Mouse (Mus musculus) common myeloid progenitor, adult 5-6 weeks (primary cell): ENCODE measurements around the gene Git1. TPM values are rescaled to one million over a fixed set of nuclear protein-coding genes. Genes with fewer than 3 reads are reported as not detected.

Source experiments
- ATAC-seq: replicated peaks from 2 replicates; pipeline ENCODE4 v1.8.0; 2016; ENCODE audit warnings: low read depth, mild to moderate bottlenecking, moderate TSS enrichment, inconsistent platforms; ENCODE audit not compliant: poor library complexity, severe bottlenecking
- total RNA-seq: library from RNA; stranded (forward); fragments of 200-1000, 187-1606 nt; gene quantifications from 2 replicates; pipeline ENCODE4 v1.2.3, GENCODE M21; 2017

Gene Git1
- total RNA-seq, 1 experiment from 2014 or later, result 24.1 TPM

DNA sequence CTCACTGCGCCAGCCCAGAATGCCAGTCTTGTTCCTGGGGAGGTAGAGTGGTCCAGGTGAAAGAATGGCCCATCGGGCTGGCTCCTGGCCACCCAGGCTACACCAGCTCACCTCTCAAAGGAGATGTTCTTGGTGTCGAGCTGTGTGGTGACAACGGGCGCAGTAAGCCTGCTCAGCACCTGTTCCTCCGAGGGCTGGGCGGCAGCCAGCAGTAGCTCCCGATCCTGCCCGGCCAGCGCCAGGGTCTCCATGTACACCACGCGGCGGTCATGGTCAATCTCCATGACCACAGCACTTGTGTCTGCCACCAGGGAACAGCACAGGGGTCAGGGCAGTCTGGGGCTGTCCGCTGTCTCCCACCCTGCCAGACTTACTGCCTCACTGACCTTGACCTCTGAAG, 17.1 kb upstream of the Git1 start:
- ATAC-seq, result no peak

DNA sequence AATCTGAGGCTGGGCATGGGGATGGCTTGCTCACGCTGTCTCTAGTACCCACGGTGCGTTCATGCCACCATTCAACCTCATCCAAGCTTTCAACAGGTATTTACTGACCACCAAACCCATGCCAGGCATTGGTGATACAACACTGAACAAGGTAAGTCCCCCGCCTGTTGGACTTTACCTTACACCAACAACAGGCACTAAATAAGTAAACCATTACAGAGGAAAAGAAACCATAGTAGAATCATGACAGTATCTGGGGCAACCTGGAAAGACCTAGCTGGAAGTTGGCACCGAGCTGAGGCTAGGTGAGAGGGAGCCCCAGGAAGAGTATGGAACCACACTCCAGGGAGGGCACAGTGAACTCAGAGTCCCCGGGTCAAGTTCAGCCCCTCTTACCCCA, 16.5 kb upstream of the Git1 start:
- ATAC-seq, result no peak

DNA sequence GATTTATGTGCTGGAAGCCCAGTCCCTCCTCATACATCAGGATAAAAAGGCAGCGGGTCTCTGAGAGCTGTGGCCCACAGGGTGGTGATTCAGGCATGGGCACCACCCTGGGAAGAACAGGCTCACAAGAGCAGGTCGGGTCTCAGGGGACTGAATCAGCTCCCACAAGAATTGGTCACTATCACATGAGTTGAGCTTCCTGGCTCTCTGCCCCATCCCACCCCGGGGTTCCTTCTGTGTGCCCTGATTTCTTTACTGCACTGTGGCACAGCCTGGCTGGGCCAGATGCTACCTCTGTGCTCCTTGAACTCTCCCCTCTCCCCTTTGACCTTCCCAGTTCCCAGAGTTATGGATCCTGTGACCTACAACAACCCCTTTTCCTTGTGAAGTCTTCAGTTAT, 10.3 kb upstream of the Git1 start:
- no peak for ATAC-seq

DNA sequence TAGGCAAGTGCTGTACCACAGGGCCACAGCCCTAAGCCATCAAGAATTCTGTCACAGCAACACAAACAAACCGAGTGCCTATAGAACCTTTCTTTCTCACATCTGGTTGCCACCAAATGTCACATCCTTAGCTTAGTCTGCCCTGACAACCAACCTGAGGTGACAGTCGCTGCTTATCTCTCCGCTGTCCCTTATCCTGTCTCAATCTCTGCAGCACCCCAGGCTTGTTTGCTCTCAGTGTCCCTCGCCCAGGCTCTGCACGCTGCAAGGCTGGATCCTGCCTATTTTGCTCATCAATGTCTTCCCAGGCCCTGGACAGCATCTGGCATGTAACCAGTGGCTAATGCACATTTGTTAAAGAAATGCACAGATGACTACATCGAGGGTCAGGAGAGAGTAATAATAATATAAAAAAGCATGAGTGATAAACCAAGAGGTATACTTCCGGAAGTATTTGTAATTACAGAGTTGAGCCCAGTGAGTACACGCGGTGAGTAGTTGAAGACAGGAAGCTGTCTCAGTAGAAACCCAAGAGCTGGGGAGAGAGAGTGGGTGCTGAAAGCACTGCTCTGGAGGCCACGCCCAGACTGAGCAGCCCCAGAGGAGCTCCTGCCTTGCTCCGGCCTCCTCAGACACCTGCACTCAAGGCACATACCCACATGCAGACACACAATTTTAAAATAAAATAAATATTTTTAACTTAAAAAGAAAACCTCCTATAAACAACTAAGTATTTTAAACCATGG, 9.7 kb upstream of the Git1 start:
- ATAC-seq, result peak; percentile 67

DNA sequence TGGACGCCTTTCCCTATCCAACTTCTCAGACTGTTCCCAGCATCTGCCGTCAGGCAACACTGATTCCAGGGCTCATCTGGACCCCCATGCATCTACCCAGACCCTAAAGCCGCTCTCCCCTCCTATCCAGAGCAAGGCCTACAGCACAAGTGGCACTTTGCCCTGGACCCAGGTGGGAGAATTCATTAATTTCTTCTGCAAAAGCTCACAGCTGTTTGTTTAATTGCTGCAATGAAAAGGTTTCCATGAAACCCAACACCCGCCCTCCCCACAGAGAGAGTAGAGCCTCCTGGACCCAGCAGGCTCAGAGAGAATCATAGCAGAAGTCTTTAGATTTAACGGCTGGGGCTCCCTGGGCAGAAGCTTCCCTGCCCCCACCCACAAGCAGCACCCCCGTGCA, 8.1 kb upstream of the Git1 start:
- ATAC-seq, result no peak

DNA sequence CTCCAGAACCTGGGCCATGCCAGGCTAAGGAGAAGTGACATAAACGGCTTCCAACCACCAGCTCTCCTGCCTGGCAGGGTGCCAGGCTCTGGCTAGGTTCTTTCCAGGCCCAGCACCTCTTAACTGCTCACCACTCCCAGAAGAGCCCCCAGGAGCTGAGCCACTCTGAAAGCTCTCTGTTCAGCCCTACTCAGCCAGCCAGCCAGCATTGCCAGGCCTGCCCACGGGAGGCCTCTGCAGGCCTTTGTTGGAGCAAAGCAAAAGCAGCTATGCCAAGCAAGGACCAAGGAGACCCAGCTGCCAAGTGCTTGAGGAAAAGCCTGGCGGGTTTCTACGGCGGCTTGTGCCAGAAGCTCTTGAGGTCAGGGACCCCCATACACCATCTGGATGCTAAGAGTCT, 6.6 kb upstream of the Git1 start:
- no peak for ATAC-seq

DNA sequence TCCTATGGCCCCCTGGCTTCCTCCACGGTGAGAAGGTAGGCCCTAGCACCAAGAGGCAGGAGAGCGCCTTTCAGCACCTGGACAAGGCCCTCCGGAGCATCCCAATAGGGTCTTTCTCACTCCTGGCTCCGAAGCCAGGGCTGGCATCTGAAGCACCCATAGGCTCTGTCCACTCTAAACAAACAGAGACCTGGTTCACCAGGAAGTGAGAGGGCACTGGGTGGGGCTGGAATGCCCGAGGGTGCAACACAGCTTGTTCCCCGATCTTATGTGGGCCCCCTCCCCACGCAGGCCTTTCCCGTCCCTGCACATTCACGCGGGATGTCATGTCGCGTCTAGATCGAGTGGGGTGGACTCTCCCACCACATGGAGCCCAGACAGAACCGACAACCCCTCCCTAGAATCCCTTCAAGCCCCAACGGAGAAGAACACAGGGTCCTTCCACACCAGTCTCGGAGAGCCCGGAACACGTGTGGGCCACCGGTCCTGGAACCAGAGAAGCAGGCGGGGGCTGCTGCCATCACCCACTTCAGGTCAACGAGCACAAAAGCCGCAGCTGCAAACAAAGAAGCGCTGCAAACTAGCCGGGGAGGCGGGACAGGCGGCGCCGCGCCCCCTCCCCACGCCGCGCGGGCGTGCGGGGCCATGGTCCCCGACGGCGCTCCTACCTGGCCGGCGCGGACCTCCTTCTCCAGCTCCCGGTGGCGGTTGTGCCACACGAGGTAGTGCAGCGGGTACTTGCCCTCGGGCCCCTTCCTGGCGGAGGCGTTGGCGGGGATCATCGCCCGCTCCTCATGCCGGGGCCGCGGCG, 4.4 kb upstream of the Git1 start:
- no peak for ATAC-seq

DNA sequence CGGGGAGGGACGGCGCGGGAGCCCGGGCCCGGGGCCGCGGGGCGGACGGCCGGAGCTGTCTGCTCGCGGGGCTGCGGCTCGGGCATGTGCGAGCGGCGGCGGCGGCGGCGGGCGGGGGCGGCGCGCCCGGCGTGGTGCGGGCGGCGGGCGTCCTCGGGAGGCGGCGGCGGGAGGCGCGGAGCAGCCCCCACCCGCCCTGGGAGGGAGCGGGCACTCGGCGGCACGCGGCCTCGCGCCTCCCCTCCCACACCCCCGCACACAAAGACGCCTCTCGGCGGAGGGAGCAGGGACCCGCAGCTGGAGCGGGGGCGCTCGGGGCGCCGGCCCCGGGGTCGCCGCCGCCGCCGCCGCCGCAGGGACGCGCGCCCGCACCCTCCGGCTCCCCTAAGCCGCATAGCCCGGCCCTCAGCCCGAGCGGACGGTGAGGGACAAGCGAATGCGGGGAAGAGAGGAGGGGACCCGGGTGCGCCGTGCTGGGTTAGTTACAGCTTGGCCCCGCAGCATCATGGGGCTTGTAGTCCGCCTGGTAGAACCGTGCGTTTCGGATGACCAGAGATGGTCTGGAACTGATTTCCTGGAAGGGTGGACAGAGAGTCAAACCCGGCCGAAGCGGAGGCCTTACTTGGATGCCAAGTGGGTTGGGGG, 3.6 kb upstream of the Git1 start, which contains the start of gene Ankrd13b:
TSS of gene Ankrd13b (minus strand) at position 88 of the 645 bp plus-strand sequence.
- no peak for ATAC-seq

DNA sequence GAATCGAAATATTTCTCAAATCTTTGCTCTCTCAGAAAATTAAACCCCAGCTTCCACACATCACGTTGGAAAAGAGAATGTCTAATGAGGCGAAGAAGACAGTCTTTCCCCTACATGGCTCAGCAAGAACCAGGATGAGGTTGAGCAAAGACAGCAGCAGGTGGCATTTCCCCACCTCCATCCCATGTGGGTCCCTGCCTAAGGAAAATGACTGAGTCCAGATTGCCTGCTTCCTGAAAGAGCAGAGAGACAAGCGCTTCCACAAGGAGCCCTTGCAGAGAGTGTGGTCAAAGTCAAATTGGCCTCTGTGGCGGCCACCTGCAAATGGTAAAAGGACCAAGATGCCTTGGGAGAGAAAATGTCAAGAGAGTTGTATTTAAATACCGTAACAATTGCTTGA, 2.9 kb upstream of the Git1 start:
- ATAC-seq, result no peak

DNA sequence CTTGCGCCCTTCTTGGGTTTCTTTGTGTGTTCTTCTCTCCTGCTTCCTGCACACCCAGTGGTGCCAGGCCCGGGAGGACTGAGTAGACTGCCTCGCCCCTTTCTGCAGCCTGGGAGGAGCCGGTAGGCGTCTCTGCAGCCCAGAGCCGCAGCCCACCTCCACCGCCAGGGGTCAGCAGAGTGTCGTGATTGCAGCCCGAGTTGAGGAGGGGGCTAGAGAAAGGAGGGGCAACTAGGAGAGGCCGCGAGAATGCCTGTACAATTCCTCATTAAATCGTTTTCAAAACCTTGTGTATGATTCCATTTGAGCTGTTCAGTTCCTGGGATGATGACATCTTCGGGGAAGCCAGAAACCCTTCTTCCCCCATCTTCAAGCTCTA, 2.2 kb upstream of the Git1 start:
- ATAC-seq, result peak; percentile 74

DNA sequence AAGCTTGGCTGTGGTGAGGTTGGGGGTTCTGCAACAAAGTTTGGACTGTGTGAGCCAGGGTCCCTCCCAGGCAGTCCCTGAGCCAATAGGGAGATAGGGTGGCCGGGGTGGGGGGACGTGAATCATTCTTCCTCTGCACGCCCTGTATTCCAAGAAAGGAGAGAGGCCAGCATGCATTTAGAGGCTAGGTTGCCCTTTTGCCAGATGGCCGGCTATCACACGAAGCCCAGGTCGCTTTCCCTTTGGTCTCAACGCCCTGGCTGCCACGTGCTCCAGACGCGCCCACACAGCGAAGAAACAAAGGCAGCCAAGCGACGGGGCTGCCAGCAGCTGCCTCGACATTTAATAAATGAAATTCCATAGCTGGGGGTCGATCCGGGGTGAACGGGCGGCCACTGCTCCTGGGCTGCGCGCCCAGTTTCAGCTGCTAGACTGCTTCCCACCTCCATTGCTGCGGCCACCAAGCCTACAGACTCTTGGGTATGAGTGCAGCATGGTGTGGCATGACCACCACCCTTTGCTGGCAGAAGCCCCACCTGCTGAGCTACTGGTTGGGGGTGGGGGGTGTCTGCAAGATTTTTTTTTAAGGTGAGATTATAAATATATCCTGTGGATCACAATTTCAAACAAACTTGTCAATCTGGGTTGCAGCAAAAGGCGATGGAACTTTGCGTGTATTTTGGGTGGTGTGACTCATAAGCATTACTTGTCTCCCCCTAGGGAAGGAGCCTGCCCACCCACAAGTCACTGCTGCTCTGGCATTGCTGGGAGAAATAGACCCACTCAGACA, 1.7 kb upstream of the Git1 start:
- ATAC-seq, result peak; percentile 10; the same call in 1 of the 2 replicates

DNA sequence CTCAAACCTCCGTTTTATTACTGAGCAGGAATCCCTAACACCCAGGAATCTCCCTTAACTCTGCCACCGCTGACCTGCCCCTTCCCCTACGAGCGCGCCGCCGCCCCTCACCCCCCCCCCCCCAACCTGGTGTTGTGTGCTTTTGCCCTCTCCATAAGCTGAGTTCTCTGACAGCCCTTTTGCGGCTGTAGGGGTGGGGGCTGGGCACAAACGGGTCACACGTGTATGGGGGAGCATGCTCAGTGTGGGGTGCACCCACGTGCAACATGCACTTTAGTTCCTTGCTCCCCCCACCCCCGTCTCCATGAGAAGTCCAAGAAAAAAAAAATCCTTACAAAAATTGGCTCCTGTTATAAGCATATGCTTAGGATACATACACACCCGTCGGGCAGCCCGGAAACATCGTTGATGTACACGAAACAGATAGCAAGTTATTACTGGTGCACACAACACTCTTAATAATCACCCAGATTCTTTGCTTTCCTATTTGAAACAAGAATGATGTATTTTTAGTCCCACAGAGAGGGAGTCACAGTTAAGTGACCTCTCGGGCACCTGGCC, 971 bp upstream of the Git1 start:
- no peak for ATAC-seq

DNA sequence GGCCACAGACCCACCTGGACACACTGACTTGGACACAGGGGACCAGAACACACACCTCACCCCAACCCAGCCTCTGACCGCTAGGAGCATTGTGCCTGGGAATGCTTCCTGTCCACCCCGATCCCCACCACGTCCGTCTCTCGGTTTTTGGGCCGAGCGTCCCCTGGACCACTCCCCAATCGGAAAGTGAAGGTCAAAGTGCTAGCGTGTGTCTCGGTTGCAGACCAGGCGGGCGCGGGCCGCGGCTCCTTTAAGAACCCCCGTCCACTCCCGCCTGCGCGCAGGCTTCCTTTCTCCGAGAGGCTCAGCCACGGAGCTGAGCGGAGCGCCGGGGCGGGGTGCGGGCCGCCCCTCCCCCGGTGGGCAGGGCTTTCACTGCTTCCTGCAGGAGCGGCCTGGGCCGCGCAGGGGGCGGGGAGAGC, 440 bp upstream of the Git1 start:
- ATAC-seq, result peak; percentile 53

DNA sequence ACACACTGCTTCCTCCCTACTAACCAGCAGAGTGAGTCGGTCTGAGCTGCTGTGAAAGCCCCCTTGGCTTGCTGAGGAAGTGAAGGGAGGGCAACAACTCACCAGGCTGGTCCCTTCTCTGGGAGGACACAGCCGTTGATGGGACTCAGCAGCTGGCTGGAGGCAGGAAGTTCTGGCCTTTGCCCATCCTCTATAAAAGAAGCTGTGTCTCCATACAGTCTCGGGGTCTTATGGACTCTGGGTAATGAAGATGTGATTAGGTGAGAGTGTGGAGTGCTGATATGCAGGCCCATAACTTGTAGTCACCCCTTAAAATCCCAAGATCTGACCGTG, 948 bp downstream of the Git1 start:
- no peak for ATAC-seq

DNA sequence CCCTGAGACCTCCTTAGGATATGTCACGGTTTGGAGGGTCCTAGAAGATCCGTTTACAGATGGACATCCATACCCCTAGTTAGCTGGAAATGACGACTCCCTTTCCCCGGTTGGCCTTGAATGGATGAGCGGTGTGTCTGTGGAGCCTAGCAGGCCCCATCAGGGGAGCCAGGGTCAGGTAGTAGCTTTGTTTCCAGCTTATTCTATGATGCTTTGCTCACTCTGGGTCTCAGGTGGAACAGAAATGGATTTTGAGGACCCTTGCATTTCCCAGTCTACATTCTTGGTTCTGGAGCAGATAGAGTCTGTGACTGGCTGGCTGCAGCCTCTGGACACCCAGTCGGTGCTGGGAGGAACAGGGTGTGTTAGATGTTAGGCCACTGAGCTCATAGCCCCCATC, 1.4 kb downstream of the Git1 start:
- ATAC-seq, result no peak

DNA sequence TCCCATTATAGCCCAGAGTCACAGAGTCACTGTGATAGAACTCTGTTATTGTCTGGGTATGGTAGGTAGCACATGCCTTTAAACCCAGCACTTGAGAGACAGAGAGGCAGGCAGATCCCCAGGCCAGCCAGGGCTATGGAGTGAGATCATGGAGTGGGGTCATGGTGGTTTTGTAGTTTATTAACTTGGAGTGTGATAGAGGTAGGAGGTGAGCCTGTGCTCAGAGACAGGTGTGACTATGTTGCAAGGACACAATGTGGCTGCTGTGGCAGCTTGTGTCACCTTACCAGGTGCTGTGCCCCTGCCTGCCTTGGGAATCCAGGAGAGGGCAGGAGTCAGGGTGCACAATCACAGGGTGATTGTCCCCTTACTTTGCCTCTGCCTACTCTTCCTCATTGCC, 2.1 kb downstream of the Git1 start:
- ATAC-seq, result no peak

DNA sequence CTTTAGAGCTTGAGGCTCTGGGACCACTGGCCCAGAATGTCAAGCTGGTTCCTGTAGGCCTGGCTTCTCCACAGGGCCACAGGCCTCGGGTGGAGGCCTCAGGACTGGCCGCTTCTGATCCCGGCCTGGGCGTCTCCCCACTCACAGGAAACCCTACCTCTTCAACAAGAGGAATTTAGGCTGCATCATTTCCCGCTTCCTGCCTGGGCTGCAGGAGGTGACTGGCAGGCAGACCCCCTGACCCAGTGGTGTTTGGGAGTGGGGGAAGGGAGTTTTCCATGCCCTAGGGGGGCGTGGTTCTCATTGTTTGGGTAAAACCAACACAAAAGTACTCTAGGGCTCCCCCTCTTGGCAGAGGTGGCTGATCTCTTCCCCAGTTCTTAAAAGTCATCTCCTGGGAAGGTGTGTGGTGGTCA, 4.0 kb downstream of the Git1 start:
- ATAC-seq, result peak; percentile 28

DNA sequence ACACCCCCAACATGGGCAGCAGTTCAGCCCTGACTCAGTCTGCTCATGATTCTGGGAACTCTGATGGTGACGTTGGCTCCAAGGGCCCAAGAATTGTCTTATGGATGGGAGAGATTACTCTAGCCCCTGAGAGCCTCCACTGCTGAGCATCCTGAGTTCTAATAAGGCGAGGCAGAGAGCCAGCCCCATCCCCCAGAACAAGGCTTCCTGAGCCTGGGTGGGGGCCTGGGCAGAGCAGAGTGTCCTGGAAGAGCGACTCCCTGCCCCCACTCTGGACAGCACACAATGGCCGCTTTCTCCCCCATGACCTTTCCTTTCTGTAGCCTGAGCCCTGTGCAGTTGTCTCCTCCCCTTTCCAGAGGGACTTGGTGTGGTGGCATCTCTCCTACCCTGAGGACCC, 4.5 kb downstream of the Git1 start:
- no peak for ATAC-seq

DNA sequence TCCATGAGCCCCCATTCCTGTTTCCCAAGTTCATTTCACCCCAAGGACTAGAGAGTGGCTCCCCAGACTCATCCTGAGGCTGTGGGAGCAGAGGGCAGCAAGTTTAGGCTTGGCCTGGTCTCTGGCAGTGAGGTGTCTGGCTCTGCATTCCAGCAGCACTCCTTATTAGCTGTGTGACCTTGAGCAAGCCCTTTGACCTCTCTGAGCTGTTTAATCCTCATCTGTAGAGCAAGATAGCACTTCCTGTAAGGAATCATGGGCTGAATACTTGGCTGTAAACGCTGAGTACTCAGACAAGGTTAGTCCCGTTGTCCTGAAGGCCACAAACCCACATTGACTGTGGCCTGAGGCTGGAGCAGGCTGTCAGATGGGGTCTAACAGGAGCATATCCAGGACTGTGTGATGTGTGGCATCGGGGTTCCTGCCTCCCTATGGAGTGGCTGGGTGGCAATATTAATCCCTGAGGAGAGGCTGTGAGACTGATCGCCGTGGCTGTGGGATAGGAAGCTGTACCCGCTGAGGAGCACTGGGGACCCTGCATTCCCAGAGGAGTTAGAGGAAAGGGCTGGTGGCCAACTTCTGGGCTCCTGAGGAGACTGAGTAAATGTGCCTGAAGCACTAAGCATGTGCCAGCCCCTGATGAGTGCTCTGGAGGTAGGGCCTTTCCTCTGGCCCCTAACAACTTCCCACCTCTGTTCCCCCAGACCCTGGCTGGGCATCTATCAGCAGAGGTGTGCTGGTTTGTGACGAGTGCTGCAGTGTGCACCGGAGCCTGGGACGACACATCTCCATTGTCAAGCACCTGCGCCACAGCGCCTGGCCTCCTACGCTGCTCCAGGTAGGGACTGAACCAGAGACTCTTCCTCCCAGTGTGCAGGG, 5.1 kb downstream of the Git1 start:
- no peak for ATAC-seq
